Mouse (Mus musculus) MEL (cell line): ENCODE measurements around the gene Slitrk4. TPM values are rescaled to one million over a fixed set of nuclear protein-coding genes. Genes with fewer than 3 reads are reported as not detected.

ENCODE experiments used
- DNase-seq: peaks from one replicate; pipeline ENCODE4 v3.0.0; 2011; ENCODE audit warnings: low read depth, low spot score
- H3K27ac ChIP-seq: 2 replicates; pipeline ENCODE4 v1.5.1; 2012; ENCODE audit warnings: low read depth, mild to moderate bottlenecking, control low read depth, low read length, moderate library complexity; ENCODE audit not compliant: control insufficient read depth
- H3K27me3 ChIP-seq, 2 experiments: fragments of 150-350 bp in 1 of 2; sonication (generic) in 1 of 2; 2 replicates each; pipeline ENCODE4 v1.6.1; 2012; ENCODE audit warnings: low read length in 2 of 2, mild to moderate bottlenecking in 2 of 2, improper control_type of control experiment in 1 of 2, moderate library complexity in 1 of 2; ENCODE audit not compliant: insufficient read depth in 2 of 2, control insufficient read depth in 1 of 2
- H3K36me3 ChIP-seq, 2 experiments: 2 replicates each; pipeline ENCODE4 v1.6.1; 2012 to 2014; ENCODE audit warnings: low read length in 2 of 2, improper control_type of control experiment in 1 of 2, inconsistent platforms in 1 of 2, mild to moderate bottlenecking in 1 of 2; ENCODE audit not compliant: insufficient read depth in 2 of 2, control insufficient read depth in 1 of 2
- H3K4me1 ChIP-seq, 2 experiments: fragments of 150-350 bp in 1 of 2; sonication (generic) in 1 of 2; 2 replicates each; pipeline ENCODE4 v1.6.1; 2012; ENCODE audit warnings: low read length in 2 of 2, improper control_type of control experiment in 1 of 2, mild to moderate bottlenecking in 1 of 2; ENCODE audit not compliant: insufficient read depth in 2 of 2, control insufficient read depth in 1 of 2
- H3K4me3 ChIP-seq, 2 experiments: fragments of 150-350 bp in 1 of 2; sonication (generic) in 1 of 2; 2 replicates each; pipeline ENCODE4 v1.5.1; 2012; ENCODE audit warnings: low read depth in 2 of 2, low read length in 2 of 2, mild to moderate bottlenecking in 2 of 2, moderate library complexity in 2 of 2, control low read depth in 1 of 2, improper control_type of control experiment in 1 of 2; ENCODE audit not compliant: control insufficient read depth in 1 of 2, insufficient read depth in 1 of 2
- H3K79me2 ChIP-seq: 2 replicates; pipeline ENCODE4 v1.6.1; 2012; ENCODE audit warnings: mild to moderate bottlenecking, low read length, moderate library complexity; ENCODE audit not compliant: control insufficient read depth, poor library complexity, insufficient read depth
- H3K9ac ChIP-seq: 2 replicates; pipeline ENCODE4 v1.6.1; 2012; ENCODE audit warnings: low read depth, mild to moderate bottlenecking, control low read depth, low read length, moderate library complexity; ENCODE audit not compliant: control insufficient read depth, poor library complexity, severe bottlenecking
- H3K9me3 ChIP-seq: fragments of 150-350 bp; sonication (generic); replicated peaks from 2 replicates; pipeline ENCODE4 v1.6.1; 2012; ENCODE audit warnings: mild to moderate bottlenecking, low read length, improper control_type of control experiment, moderate library complexity; ENCODE audit not compliant: insufficient read depth
- BHLHE40 ChIP-seq: IDR thresholded peaks from 2 replicates; pipeline ENCODE4 v1.6.1; 2012; ENCODE audit warnings: low read depth, mild to moderate bottlenecking, inconsistent platforms, low read length, improper control_type of control experiment, borderline replicate concordance
- CHD1 ChIP-seq: IDR thresholded peaks from 2 replicates; pipeline ENCODE4 v1.6.1; 2012; ENCODE audit warnings: low read depth, mild to moderate bottlenecking, inconsistent platforms, low read length, improper control_type of control experiment
- ETS1 ChIP-seq: IDR thresholded peaks from 2 replicates; pipeline ENCODE4 v1.6.1; 2012; ENCODE audit warnings: low read depth, mild to moderate bottlenecking, inconsistent platforms, low read length, improper control_type of control experiment, moderate library complexity
- GABPA ChIP-seq: IDR thresholded peaks from 2 replicates; pipeline ENCODE4 v1.6.1; 2012; ENCODE audit warnings: low read depth, mild to moderate bottlenecking, inconsistent platforms, low read length, improper control_type of control experiment, moderate library complexity
- GATA1 ChIP-seq: IDR thresholded peaks from 2 replicates; pipeline ENCODE4 v1.6.1; 2011; ENCODE audit warnings: low read depth, low read length, improper control_type of control experiment
- MAX ChIP-seq: IDR thresholded peaks from 2 replicates; pipeline ENCODE4 v1.6.1; 2011; ENCODE audit warnings: low read length, improper control_type of control experiment
- MAZ ChIP-seq: IDR thresholded peaks from 2 replicates; pipeline ENCODE4 v1.6.1; 2012; ENCODE audit warnings: low read depth, mild to moderate bottlenecking, inconsistent platforms, low read length, improper control_type of control experiment
- MEF2A ChIP-seq: IDR thresholded peaks from 2 replicates; pipeline ENCODE4 v1.6.1; 2014; ENCODE audit warnings: low read depth, mild to moderate bottlenecking, inconsistent platforms, low read length, improper control_type of control experiment; ENCODE audit not compliant: poor library complexity, insufficient replicate concordance, severe bottlenecking; ENCODE audit errors: extremely low read depth
- MXI1 ChIP-seq: IDR thresholded peaks from 2 replicates; pipeline ENCODE4 v1.6.1; 2011; ENCODE audit warnings: mild to moderate bottlenecking, low read depth, low read length, improper control_type of control experiment
- MYC ChIP-seq: IDR thresholded peaks from 2 replicates; pipeline ENCODE4 v1.6.1; 2011; ENCODE audit warnings: low read depth, mild to moderate bottlenecking, low read length, improper control_type of control experiment, moderate library complexity
- NRF1 ChIP-seq: IDR thresholded peaks from 2 replicates; pipeline ENCODE4 v1.6.1; 2014; ENCODE audit warnings: low read depth, mild to moderate bottlenecking, inconsistent platforms, low read length, improper control_type of control experiment, moderate library complexity; ENCODE audit not compliant: poor library complexity, insufficient read depth, severe bottlenecking
- POLR2A ChIP-seq, 2 experiments: IDR thresholded peaks; 2 replicates each; pipeline ENCODE4 v1.6.1; 2011 to 2012; ENCODE audit warnings: low read length in 2 of 2, mild to moderate bottlenecking in 2 of 2, control low read depth in 1 of 2, improper control_type of control experiment in 1 of 2, low read depth in 1 of 2, moderate library complexity in 1 of 2; ENCODE audit not compliant: control insufficient read depth in 1 of 2, insufficient read depth in 1 of 2, poor library complexity in 1 of 2
- POLR2AphosphoS5 ChIP-seq: IDR thresholded peaks from 2 replicates; pipeline ENCODE4 v1.6.1; 2012; ENCODE audit warnings: low read depth, borderline replicate concordance, mild to moderate bottlenecking, inconsistent platforms, low read length, moderate library complexity, mixed read lengths
- RCOR1 ChIP-seq: IDR thresholded peaks from 2 replicates; pipeline ENCODE4 v1.6.1; 2012; ENCODE audit warnings: low read depth, mild to moderate bottlenecking, inconsistent platforms, low read length, improper control_type of control experiment
- SIN3A ChIP-seq: IDR thresholded peaks from 2 replicates; pipeline ENCODE4 v1.6.1; 2012; ENCODE audit warnings: low read length, improper control_type of control experiment, inconsistent platforms
- SMC3 ChIP-seq: IDR thresholded peaks from 2 replicates; pipeline ENCODE4 v1.6.1; 2011; ENCODE audit warnings: low read depth, low read length, improper control_type of control experiment
- TAL1 ChIP-seq: IDR thresholded peaks from 2 replicates; pipeline ENCODE4 v1.6.1; 2012; ENCODE audit warnings: mild to moderate bottlenecking, inconsistent platforms, low read length, moderate library complexity, mixed read lengths
- TBP ChIP-seq: IDR thresholded peaks from 2 replicates; pipeline ENCODE4 v1.8.0; 2011; ENCODE audit warnings: low read depth, low read length, improper control_type of control experiment
- TCF12 ChIP-seq: IDR thresholded peaks from 2 replicates; pipeline ENCODE4 v1.6.1; 2014; ENCODE audit warnings: low read depth, mild to moderate bottlenecking, inconsistent platforms, low read length, improper control_type of control experiment, moderate library complexity
- UBTF ChIP-seq: IDR thresholded peaks from 2 replicates; pipeline ENCODE4 v1.6.1; 2012; ENCODE audit warnings: low read depth, mild to moderate bottlenecking, inconsistent platforms, low read length, improper control_type of control experiment, moderate library complexity, borderline replicate concordance; ENCODE audit not compliant: insufficient read depth
- USF2 ChIP-seq, 2 experiments: IDR thresholded peaks; 2 replicates each; pipeline ENCODE4 v1.6.1; 2011 to 2012; ENCODE audit warnings: improper control_type of control experiment in 2 of 2, low read length in 2 of 2, borderline replicate concordance in 1 of 2, inconsistent platforms in 1 of 2, low read depth in 1 of 2, mild to moderate bottlenecking in 1 of 2; ENCODE audit not compliant: insufficient read depth in 1 of 2
- ZKSCAN1 ChIP-seq: IDR thresholded peaks from 2 replicates; pipeline ENCODE4 v1.6.1; 2012; ENCODE audit warnings: low read depth, mild to moderate bottlenecking, inconsistent platforms, low read length, improper control_type of control experiment, moderate library complexity
- ZMIZ1 ChIP-seq: IDR thresholded peaks from 2 replicates; pipeline ENCODE4 v1.6.1; 2012; ENCODE audit warnings: low read depth, mild to moderate bottlenecking, inconsistent platforms, low read length, improper control_type of control experiment, moderate library complexity
- ZNF384 ChIP-seq: IDR thresholded peaks from 2 replicates; pipeline ENCODE4 v1.6.1; 2012; ENCODE audit warnings: low read depth, mild to moderate bottlenecking, inconsistent platforms, low read length, improper control_type of control experiment
- polyA plus RNA-seq, 2 experiments: library from polyadenylated mRNA; stranded (reverse) in 1 of 2; unstranded in 1 of 2; fragments of >175 nt in 1 of 2; fragments of >200 nt in 1 of 2; gene quantifications; 2 replicates each; pipeline versions ENCODE4 v1.2.1 to v1.2.4; 2012; ENCODE audit warnings: low replicate concordance in 2 of 2, low read depth in 1 of 2; ENCODE audit not compliant: insufficient read length in 2 of 2, insufficient read depth in 1 of 2, missing spikeins in 1 of 2
- total RNA-seq: library from RNA; depleted of rRNA; stranded (reverse); fragments of 300-350 nt; gene quantifications from 2 replicates; pipeline ENCODE4 v1.2.3, GENCODE M21; 2012; rRNA removed

Gene Slitrk4
- total RNA-seq (not detected in 2 replicates), polyA plus RNA-seq (under 1 TPM in 1 of 2 experiments, not detected in 1; 0.01 TPM)

DNA sequence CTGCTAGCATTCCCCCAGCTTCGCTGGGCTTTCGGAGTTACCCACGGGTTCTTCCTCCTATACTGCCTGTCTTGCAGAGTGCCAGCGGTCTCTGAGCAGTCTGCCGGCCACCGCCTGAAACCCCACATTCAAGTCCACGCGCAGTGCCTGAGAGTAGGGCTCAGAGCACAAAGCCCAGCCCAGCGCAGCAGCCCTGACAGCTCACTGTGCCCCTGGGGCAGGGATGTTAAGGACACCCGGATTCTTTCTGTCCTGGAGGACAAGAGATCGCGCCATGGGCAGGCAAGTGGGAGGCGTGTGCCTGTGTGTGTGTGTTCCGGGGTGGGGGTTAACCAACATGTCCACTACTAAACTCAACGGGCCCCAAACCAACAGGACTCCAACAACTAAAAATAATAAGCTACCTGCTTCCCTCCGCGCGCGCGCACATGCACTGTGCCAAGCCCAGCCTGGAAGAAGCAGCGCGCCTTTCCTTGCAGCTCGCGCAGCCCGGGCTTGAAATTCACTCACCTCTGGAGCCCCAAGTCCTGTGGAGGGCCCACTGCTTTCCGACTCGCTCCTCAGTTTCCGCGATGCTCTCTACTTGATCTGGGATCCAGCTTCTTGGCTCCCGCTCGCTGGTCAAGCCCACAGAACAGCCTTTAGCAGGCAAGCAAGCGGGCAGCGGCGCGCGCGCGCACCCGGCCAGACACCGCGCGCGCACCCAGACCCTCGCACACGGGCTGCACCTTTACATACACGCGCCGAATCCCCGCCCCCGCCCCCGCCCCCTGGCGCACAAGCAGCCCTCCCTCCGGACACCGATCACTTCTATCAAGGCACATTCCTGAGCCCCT lies at the start of gene Slitrk4:
Gene Slitrk4 (minus strand): TSS at position 707 of the 836 bp plus-strand sequence.
- Histone ChIP-seq H3K9me3 (no peaks in the 10 kb centered on the region), H3K4me3 (no peak within 1 kb of the TSS), H3K27me3 (no peaks in the 10 kb centered on the region), H3K79me2 (no peaks in the 10 kb centered on the region), H3K9ac (no peak within 1 kb of the TSS), H3K36me3 (no peaks in the 10 kb centered on the region), H3K4me1 (no peaks in the 10 kb centered on the region), H3K27ac (no peak within 1 kb of the TSS)
- no peak for TF ChIP-seq RCOR1
- no peak for TF ChIP-seq TBP
- TF ChIP-seq CHD1: no peak
- no peak for TF ChIP-seq POLR2A (IDR thresholded peaks at IDR 0.05; ENCODE audit: control insufficient read depth in 1 of 2, insufficient read depth in 1 of 2, low read depth in 1 of 2, low read length in 2 of 2, poor library complexity in 1 of 2)
- TF ChIP-seq MEF2A: no peak
- no peak for TF ChIP-seq SIN3A
- TF ChIP-seq MAZ: no peak
- TF ChIP-seq USF2 (IDR thresholded peaks at IDR 0.05; ENCODE audit: borderline replicate concordance in 1 of 2, insufficient read depth in 1 of 2, low read depth in 1 of 2, low read length in 2 of 2): no peak
- TF ChIP-seq MYC: no peak
- no peak for TF ChIP-seq SMC3
- TF ChIP-seq ZNF384: no peak
- no peak for TF ChIP-seq ZMIZ1
- TF ChIP-seq GATA1: no peak
- TF ChIP-seq MAX: no peak
- DNase-seq: no peak

DNA sequence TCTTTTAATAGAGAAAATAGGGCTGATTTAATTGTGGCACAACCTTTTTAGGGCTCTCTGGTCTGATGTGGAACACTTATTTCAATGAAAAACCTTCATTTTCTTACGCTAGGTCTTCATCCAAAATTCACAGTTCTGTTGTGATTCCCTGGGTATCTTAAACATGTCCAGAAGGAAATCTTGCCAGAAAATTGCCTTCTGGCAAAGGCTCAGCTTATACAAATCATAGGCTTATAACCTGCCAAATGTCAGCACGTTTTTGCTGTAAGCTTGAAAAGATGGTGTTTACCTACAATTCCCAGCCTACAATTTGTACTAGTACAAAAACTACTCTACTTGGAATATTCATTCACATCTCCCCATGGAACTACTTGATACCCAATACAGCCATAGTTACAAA lies 42.7 kb upstream of the Slitrk4 start:
- Histone ChIP-seq H3K4me3 (no peak overlapping the region), H3K27me3 (no peaks in the 10 kb centered on the region), H3K4me1 (no peaks in the 10 kb centered on the region), H3K79me2 (no peaks in the 10 kb centered on the region), H3K27ac (no peak overlapping the region), H3K36me3 (no peaks in the 10 kb centered on the region), H3K9me3 (no peaks in the 10 kb centered on the region), H3K9ac (no peak overlapping the region)
- no peak for DNase-seq
- TF ChIP-seq POLR2AphosphoS5 (no peak), ETS1 (no peak), POLR2A (IDR thresholded peaks at IDR 0.05; ENCODE audit: control insufficient read depth in 1 of 2, insufficient read depth in 1 of 2, low read depth in 1 of 2, low read length in 2 of 2, poor library complexity in 1 of 2) (no peak), ZMIZ1 (no peak), MEF2A (no peak), USF2 (IDR thresholded peaks at IDR 0.05; ENCODE audit: borderline replicate concordance in 1 of 2, insufficient read depth in 1 of 2, low read depth in 1 of 2, low read length in 2 of 2) (no peak), TCF12 (no peak), TBP (no peak), NRF1 (no peak), GABPA (no peak), UBTF (no peak), MYC (no peak), MXI1 (no peak), ZNF384 (no peak), MAZ (no peak), TAL1 (no peak), BHLHE40 (no peak), ZKSCAN1 (no peak), RCOR1 (no peak)
